Mouse (Mus musculus) liver, embryonic 11.5 days (tissue): ENCODE results near the gene Aass. TPM values are rescaled to one million over a fixed set of nuclear protein-coding genes. Genes with fewer than 3 reads are reported as not detected.

Source experiments
- polyA plus RNA-seq: library from polyadenylated mRNA; unstranded; fragments of >200 nt; fragmentation: Nextera tagmentation; extraction: Ambion mirVana; gene quantifications from 2 replicates; pipeline ENCODE4 v1.2.1, GENCODE M21; 2014

The Aass gene
- polyA plus RNA-seq, 1 experiment from 2014 or later = 21.7 TPM

Other genes starting within 250 kb of the Aass start
- gene Fezf1, start 115.4 kb upstream of the Aass start, polyA plus RNA-seq = not detected in 2 replicates